Mouse (Mus musculus) MEL-GATA-1-ER (cell line): Measurements from ENCODE around the gene Emsy.

Source experiments
- DNase-seq: peaks from one replicate; pipeline ENCODE4 v3.0.0-alpha.2; 2012; ENCODE audit warnings: low read depth; ENCODE audit errors: extremely low read depth

Gene Emsy

GRCm38 (mm10) chr7:98543853-98544370 lies 112.7 kb downstream of the Emsy start:
- DNase-seq, result no peak

GRCm38 (mm10) chr7:98542731-98543142 lies 113.8 kb downstream of the Emsy start:
- no peak for DNase-seq

DNA sequence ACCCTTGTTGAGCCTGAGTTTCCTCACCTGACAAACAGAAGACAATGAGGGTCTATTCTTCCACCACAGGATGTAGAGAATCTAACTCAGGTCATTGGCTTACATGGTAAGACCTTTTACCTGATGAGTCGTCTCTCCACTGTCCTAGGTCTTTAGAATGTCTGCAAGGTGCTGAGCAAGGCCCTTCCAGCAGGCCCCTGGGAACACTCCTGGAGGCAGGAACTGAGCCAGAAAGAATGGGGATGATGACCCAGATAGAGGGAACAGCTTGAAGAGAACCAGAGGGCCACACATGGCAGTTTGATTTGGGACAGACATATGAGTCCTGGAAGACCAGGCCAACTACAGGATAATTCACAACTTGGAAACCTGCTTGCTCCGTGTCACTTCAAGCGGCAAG lies 114.3 kb downstream of the Emsy start:
- DNase-seq, result no peak

DNA sequence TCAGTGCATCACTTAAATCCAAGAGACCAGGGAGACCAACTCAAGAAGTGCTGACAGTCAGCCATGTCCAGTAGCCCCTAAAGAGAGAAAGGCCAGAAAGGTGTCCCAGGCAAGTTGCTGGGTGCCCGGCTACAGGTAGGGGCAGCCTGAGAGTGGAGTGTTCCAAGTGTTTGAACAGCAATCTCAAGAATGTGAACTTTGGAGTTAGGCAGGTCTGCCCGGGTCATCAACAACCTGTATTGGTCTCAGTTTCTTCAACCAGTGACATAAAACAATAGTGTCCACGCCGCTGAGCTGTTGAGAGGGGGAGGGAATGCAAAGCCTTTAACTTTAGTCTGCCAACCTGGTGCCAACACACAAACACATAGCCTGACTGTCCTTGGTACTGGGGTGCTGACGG lies 115.0 kb downstream of the Emsy start:
- no peak for DNase-seq

DNA sequence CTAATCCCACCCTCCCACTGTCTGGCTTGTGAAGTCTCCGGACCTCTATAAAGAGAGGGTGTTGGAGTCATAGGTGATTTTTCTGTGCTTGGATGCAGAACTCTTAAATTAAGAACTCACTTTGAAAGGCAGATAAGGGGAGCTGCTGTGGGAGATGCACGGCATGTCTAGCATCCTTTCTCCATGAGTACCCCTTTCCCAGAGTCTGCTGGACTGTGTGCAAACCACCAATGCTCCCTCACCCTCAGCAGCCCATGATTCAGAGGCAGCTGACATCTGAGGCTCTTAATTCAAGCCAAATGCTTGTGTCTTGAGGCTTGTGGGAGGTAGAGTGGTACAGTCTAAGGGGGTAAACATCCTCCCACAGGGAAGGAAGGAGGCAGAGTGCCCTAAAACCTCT lies 115.7 kb downstream of the Emsy start:
- DNase-seq, result no peak

GRCm38 (mm10) chr7:98537967-98538573 lies 118.5 kb downstream of the Emsy start:
- DNase-seq, result no peak

DNA sequence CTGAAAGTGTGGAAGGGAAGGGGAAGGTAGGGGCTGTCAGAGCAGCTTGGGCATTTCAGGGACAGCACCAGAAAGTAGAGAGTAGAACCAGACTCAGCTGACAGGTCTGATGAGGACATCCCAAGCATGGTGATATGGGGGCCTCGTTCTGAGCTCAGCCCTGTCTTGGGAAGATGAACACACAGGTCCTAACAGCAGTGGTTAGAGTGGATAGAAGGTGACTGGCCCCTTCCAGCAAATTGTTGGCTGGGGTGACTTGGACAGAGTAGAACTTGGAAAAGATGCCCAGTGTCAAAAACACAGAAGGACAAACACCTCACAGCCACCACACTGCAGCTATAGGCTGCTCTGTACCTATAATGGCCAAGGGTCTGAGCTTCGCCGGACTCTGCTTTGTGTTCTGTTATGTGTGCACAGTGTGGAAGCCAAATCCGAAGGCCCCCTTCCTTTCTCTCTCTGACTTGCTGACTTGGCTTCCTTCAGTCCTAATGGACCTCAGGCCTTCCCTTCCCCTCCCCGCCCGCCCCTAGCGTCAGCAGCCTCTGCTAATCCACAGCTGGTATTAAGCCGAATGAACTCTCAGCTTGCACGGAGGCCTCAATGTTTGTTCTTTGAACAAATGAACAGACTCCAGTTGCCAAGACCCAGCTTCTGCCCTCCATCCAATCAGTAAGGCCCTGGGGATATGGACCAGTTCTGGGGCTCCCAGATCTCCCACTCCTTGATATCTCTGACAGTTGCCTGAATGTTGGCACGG lies 119.2 kb downstream of the Emsy start:
- no peak for DNase-seq
